Mouse (Mus musculus): ENCODE results near the gene Sphk2.
"Not testable (repeated sequence)": the region's sequence is repeated elsewhere in the genome, so short reads cannot be mapped to it uniquely, and the experiment has no call there.

Gene Sphk2

DNA sequence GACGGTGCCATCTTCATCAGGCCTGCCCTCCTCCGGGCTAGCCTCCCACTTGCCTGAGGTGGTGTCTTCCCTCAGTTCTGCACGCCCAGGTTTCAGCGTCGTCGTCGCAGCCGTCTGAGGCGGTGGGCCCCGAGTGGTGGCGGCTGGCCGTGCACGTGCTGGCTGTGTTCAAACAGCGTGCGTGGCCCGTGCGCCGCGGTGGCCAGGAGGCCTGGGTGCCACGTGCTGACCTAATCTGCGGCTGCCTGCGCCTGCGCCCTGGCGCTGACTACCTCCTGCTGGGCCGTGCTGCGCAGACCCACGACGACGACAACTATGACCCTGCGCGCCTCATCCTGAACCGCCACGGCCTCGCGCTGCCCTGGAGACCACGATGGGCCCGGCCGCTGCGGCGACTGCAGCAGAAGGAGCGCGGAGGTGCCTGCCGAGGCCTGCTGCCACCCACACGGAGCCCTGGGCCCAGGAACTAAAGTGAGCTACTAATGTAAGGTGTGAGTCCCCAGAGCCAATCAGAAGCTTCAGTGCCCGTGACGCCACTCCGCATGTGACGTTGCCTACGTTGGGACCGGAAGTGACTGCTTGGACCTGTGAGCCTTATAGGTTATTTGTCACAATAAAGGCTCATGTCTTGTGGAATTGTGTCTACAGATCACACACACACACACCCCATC is 23.7 kb downstream of the Sphk2 start, which contains the start of gene Sec1:
Gene Sec1 (minus strand): TSS at position 482 of the 671 bp plus-strand sequence.
- DNase-seq (ENCODE audit: low spot score): no peak

DNA sequence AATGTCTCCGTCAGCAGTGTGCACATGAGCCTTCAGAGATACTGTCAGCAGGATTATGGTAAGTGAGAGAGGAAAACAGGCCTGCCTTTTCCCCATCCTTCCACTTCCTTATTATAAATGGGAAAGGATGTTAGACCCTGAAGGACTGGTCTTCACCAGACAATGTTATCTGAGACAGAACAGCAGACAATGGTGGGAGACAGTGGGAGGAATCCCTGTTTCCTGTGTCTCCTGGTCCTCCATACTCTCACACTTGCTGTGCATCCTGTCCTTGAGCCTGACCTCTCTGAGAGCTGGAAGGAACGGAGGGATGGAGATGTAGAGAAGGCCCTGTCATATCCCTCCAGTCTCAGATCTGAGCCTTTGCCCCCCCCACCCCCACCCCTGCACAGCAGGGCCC is 25.4 kb downstream of the Sphk2 start:
- no peak for DNase-seq (ENCODE audit: low spot score)

DNA sequence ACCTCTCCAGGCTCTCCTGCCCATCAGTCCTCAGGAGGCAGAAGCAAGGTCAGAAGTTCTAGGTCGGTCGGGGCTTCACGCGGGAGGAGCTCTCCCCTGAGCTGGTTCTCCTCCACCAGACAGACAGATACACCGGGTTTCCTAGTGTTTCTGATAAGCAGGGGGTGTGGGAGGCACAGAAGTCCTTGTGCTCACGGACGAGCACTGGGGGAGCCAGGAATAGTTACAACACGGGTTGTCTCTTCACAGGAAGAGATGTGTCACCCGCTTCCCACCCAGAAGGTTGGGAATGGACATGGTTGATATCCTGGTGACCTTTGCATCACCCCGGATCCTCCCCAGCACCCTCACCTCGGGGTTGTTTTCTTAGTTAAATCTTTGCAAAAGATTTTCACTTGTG is 28.0 kb downstream of the Sphk2 start:
- no peak for DNase-seq (ENCODE audit: low spot score)

DNA sequence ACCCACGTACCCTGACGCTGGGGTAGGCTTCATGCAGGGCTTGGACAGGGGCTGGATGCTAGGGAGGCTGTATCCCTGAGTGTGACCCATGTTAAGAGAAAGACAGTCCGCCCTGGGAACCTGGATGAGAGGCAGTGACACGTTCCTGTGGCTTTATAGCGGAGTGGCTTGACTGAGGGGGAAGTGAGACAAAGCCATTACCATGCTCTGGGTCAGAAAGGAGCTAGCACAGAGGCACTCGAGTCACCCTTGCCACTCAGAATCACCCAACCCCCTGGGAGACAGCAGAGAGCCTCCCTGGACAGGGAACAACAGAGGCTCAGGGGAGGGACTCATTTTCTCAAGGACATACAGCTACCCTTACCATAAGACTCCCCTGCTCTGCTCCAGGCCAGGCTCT is 28.7 kb downstream of the Sphk2 start:
- DNase-seq (ENCODE audit: low spot score): no peak

DNA sequence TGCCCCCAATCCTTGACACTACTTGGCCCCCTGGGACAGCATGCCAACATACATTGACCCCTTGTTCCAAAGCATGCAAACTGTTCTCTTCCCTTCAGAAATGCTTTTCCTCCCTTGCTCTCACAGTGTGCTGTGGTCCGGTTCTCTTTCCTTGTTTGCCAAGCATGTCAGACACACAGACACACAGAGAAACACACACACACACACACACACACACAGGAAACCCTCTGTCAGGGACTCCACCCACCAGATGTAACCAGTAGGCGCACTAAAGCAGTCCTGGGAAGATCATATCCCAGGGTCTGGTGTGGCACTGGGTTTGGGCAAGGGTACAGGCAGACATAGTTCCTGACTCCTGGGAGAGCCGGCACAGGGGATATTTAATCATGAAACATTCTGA is 31.0 kb downstream of the Sphk2 start:
- no peak for DNase-seq (ENCODE audit: low spot score)

DNA sequence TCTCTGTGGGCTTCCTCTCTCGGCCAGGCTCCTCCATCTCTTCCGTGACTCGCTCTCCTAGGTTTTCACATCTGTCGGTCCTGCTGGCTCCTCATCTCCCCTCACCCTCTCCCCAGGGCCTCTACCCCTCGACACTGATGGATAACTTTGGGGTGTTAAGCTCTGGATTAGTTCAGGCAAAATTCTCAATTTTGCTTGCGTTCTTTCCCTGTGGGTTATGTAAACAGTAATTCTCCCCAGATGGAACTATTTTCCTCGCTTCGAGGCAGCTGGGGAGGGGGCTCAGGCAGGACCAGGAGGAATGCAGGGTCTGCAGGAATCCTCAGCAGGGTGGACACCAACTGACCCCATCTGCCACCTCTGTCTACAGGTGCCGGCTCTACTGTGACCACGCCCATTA is 32.0 kb downstream of the Sphk2 start:
- no peak for DNase-seq (ENCODE audit: low spot score)

DNA sequence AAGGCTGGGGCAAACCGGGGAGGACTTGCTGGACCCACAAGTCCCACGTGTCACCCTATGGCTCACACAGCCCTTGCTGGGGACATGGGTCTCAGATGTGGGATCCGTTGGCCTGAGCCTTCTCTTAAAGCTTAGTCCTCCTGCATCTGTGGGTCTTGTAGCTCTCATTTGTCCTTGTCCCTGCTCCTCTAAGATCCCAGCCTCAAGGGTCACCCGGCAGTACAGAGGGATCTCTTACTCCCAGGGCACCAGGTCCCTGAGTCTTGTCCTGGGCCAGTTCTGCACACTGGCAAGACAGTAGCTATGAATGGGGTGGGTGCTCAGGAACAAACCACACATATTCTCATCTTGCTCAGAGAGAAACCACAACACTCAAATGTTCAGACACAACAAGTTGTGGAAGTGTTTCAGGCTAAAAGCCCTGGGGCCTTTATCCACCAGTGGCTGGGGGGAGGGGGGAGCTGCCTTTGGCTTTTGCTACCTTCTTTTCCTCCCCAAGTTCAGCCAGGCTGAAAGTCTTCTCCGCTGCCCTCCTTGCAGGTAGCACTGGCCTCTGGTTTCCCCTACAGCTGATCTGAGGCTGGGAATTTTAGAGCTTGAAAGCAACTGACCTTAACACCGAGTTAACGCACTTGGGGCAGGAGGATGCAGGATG is 34.3 kb downstream of the Sphk2 start, which contains the start of gene Ntn5:
Gene Ntn5 (plus strand): TSS at position 627 of the 655 bp plus-strand sequence.
- DNase-seq (ENCODE audit: low spot score): no peak

DNA sequence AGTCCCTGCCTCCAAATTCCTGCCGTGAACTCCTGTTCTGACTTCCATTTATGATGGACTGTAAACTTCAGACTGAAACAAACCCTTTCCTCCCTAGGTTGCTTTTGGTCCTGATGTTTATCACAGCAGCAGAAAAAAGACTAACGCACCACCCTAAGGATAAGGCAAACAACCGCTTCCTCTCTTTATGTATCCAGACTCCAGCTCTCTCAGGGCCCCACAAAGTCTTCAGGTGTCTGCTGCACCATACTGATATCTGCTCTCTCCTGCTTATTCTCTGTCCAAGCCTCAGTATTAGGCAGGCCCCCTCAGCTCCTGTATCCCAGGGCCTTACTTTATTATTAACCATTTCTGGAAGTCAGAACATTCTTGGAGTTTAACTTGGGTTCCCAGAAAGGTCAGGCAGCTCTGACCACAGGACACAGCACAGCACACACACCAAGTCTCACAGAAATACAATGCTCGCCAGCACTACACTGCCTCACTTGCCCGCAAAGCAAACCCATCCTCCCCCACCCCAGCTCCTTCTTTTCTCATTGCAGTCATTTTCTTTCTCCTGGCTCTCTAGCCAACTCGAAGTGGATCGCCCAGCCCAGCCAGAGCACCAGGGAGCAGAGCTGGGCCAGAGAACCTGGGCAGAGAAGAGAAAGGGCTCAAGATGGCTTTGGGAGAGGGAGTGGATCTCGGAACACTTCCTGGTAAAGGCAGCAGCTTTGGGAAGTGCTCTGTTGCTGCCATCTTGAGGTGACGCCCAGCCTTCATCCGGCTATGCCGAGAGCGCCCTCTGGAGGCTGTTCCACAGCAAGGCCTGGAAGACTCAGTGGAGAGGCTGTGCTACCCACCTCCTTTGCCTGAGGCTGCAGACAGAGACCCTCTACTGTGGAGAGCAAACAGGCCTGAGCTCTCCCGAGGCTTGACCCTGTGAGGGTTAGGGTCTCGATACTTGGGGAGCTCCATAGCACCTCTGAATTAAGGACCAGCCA is 35.4 kb downstream of the Sphk2 start:
- DNase-seq (ENCODE audit: low spot score): peak; percentile 87

DNA sequence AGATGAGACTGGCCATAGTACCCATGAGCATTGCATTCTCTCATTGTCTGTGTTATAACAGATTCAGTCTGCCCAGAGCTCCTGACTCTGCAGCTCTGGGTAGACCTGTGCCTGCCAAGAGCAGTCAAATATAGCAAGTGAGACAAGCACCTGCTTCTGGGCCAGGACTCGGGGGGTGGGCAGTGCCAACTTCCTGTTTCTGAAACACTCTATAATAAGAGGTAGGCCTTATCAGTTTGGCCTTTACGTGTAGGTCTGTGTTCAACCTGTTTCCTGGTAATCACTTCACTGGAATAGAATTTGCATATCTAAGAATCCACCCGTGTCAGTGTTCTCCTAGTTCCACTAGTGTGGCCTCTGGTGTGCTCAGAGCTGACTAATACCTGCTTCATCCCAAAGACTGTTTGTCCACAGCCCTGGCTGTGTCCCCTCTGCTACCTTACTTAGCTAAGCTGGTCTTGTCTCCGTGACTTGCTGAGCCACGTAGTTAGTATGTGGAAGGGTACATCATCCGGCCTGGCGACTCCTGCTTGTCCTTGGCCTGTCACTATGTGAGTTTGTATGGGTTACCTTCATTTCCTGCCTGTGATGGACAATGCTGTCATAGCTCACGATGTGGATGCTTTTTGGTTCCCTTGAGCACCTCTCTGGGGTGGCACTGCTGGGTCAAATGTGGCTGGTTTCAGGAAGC is 36.6 kb downstream of the Sphk2 start:
- DNase-seq (ENCODE audit: low spot score): no peak

DNA sequence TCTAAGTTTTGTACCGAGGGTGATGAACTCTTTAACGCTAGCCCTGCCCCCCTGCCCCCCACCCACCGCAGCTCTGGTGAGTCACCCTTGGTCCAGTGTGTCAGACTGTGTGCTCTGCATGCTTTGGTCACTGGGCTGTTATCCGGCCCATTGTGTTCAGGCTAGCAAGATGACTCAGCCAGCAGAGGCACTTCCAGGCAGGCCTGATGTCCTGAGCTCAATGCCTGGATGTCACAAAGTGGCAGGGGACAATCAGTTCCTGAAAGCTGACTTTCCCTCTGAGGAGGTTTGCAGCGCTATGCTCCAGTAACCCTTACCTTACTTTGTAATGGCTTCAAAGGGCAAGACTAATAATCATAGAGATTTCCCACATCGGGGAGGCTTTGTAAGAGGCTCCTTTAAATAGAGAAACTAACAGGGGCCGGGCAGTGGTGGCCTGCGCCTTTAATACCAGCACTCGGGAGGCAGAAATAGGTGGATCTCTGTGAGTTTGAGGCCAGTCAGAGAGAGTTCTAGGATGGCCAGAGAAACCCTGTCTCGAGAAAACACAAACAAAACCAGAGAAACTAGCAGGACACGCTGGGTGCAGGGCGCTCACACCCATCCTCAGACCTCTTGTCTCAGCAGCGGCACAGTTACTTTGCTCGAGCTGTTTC is 37.7 kb downstream of the Sphk2 start:
- DNase-seq (ENCODE audit: low spot score): peak; percentile 73

DNA sequence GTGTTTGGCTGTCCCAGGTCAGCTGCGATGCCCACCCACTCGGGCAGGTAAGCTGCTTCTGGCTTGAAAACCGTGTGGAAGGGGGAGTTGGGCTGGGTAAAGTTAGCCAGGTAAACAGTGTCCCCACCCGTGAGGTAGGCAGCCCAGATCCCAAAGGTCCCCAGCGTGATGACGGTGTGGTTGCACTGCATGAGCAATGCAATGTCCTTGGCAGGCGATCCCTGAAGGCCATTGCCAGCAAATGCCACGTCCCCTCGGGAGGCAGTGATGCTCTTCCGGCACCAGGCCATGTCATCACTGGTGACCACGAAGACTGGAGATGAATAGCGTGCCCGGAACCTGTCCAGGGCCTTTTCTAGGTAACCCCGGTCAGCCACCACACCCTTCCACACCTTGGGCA is 39.3 kb downstream of the Sphk2 start:
- DNase-seq (ENCODE audit: low spot score): no peak

DNA sequence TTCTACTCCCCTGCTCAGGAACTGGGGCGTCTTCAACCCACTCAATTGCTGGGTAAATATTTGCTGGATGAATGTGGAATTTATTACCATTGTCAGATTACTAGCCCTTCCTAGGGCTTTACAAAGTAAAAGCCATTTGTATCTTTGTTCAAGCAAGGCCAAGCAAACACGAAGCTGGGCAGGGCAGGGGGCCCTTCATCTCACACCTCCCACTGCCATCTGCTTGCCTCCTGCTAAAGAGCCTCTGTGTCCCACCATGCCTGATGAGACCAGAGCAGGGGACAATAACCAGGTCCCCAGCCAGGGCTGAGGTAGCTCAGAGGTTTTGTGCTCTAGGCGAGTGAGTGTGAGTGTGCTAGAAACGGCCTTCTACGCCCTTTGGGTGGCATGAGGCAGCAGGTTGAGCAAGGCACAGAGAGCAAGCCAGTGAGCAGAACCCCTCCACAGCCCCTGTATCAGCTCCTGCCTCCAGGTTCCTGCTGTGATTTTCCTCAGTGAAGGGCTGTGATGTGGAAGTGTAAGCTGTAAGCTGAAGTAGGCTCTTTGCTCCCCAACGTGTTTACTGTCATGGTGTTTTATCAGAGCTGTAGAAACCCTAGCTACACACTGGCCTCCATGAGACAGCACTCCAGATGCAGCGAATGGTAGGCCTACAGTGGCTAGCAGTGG is 40.0 kb downstream of the Sphk2 start:
- no peak for DNase-seq (ENCODE audit: low spot score)

DNA sequence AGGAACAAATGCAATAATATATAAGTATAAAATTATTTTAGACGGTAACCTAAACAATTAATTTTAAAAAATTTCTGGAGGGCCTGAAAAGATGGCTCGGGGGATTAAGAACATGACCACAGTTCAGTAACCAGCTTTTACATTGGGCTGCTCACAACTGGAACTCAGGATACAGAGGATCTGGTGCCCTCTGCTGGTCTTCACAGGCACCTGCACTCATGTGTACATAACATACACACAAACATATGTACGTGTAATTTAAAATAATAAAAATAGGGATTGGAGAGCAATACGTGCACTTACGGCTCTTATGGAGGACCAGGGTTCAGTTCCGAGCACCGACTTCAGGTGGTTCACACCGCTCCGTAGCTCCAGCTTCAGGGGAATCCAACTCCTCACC is 48.9 kb downstream of the Sphk2 start:
- DNase-seq (ENCODE audit: low spot score): no peak

DNA sequence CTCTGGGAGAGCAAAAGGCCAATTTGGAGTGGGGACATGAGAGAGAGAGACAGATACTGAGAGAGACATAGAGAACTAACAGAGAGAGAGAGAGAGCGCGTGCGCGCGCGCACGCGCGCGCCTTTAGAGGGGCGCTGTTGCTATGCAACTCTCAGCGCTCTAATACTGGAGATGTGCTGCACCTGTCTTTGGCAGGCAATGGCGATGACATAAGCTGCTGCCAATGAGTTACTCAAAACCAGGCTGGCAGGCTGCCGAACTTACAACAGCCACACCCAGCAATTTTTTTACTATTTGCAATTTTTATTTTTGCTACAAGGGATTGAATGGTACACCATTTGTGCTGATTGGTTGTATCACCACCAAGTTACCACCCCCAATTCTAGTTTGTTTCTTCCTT is 50.0 kb downstream of the Sphk2 start:
- peak; percentile 22 for DNase-seq (ENCODE audit: low spot score)

DNA sequence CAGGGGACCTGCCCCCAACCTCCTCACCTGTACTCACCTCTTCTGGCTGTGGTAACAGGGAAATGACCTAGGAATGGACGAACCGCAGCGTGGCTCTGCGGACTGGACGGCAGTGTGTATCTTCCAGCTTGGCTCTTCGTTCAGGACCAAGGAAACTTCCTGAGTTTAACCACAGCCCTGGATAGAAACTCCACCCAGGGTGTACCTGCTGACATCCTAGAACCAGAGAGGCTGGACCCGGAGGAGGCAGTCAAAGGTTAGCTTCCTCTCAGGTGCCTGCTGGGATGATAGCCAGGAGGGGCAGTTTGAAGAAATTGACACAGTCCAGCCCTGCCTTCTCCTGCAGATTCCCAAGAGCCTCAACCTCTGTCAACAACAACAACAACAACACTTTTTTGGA is 51.6 kb downstream of the Sphk2 start, which contains the start of gene Fut2:
Gene Fut2 (minus strand): TSS at position 234 of the 400 bp plus-strand sequence.
- no peak for DNase-seq (ENCODE audit: low spot score)

DNA sequence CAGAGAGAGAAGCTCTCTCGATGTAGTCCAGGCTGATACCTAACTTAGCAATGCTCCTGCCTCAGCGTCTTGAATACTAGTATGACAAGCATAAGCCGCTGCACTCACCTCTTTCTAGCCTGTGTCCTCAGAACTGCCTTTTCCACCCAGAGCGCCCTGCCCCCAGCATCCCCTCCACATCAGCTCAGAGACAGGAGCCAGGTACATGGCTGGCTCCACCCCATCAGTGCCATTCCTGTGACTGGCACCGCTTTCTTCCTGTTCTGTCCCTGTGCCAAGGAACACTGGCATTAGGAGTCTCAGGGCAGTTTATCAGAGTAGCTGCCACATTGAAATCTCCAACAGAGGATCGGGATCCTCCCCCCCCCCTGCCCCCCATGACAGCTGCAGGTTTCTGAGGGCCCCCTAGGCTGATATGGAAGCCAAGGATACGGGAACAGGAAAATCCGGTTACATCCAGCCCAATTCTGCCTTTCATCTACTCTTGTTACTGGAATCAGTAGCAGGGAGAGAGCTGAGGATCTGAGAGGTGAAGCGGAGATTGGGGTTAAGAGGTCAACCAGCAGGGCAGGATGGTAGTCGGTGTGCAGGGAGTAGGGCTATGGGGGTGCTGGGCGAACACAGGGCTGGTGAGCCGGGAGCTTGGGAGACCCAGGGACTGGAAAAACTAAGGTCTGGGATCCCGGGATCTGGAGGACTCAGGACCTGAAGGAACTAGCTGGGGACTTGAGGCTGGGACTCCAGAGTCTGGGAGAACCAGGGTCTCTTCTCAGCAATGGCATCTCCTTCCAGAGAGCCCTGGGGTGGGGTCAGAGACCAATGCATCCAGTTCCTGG is 52.3 kb downstream of the Sphk2 start:
- no peak for DNase-seq (ENCODE audit: low spot score)

DNA sequence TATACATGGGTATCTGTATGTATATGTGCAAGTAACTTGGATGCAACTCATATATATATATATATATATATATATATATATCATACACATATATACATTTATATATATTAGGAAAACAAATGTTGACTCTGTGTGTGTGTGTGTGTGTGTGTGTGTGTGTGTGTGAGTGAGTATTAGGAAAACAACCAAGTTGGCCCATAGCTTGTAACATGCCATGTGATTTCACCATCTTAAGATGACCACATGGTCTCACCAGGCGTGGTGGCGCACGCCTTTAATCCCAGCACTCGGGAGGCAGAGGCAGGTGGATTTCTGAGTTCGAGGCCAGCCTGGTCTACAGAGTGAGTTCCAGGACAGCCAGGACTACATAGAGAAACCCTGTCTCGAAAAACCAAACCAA is 56.1 kb downstream of the Sphk2 start:
- not testable (repeated sequence) for DNase-seq (ENCODE audit: low spot score)

DNA sequence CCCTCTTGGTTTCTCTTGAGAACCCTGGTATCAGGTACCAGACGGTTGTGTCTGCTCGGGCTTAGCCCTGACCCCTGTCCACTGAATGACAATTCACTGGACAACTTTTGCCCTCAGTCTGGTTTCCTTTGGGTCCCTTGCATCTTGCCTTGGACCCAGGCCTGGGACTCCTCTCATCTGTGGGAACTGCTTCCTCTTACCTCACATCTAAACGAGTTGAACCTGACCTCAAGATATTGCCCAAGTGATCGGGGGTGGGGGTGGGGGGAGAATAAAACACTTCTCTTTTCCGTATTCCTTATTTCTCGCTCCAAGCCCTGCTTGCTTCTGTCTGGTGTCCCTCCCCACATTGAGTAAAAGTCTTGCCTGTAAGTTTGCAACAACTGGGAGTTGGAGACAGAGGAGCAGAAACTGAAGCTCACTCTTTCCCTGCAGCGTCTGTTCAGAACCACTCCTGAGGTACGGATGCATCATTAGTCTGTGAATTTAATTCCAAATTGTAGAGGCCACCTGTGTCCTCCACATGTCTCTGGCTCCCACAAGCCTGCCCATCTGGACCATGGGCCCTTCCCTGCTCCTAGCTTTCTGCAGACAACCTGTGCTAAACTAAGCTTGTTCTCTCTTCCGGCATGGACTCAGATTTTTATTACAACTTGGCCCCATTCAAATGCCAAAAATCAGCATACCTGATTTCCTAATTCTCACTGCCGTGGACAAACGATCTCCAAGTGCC is 56.9 kb downstream of the Sphk2 start:
- no peak for DNase-seq (ENCODE audit: low spot score)

Data from adipocyte (in vitro differentiated cells).